Mouse (Mus musculus) testis, adult 2 months (tissue): ENCODE results near the gene Slc5a6. TPM values are rescaled to one million over a fixed set of nuclear protein-coding genes. Genes with fewer than 3 reads are reported as not detected.

Experiments
- H3K27ac ChIP-seq: fragments of 200-500 bp; 2 replicates; pipeline ENCODE4 v1.5.1; 2012; ENCODE audit warnings: low read depth, low read length; ENCODE audit not compliant: control insufficient read depth, insufficient read depth
- H3K27me3 ChIP-seq: fragments of 200-500 bp; 2 replicates; pipeline ENCODE4 v1.6.1; 2012; ENCODE audit warnings: mild to moderate bottlenecking, low read length, moderate library complexity; ENCODE audit not compliant: control insufficient read depth, insufficient read depth
- H3K36me3 ChIP-seq: fragments of 200-500 bp; 2 replicates; pipeline ENCODE4 v1.6.1; 2012; ENCODE audit warnings: mild to moderate bottlenecking, low read length; ENCODE audit not compliant: control insufficient read depth, insufficient read depth
- H3K4me1 ChIP-seq: fragments of 200-500 bp; 2 replicates; pipeline ENCODE4 v1.6.1; 2012; ENCODE audit warnings: low read length; ENCODE audit not compliant: control insufficient read depth, insufficient read depth
- H3K4me3 ChIP-seq: fragments of 200-500 bp; 2 replicates; pipeline ENCODE4 v1.5.1; 2012; ENCODE audit warnings: low read depth, mild to moderate bottlenecking, low read length, moderate library complexity, mixed read lengths; ENCODE audit not compliant: control insufficient read depth
- CTCF ChIP-seq: fragments of 200-500 bp; IDR thresholded peaks from 2 replicates; pipeline ENCODE4 v1.5.1; 2012; ENCODE audit warnings: low read depth, mild to moderate bottlenecking, inconsistent platforms, low read length, moderate library complexity; ENCODE audit not compliant: control insufficient read depth, insufficient read depth, insufficient replicate concordance
- POLR2A ChIP-seq: fragments of 200-500 bp; IDR thresholded peaks from 2 replicates; pipeline ENCODE4 v1.6.1; 2012; ENCODE audit warnings: low read depth, mild to moderate bottlenecking, inconsistent platforms, low read length, moderate library complexity; ENCODE audit not compliant: control insufficient read depth
- polyA plus RNA-seq: library from polyadenylated mRNA; depleted of rRNA; stranded (reverse); fragments of >200 nt; gene quantifications from 2 replicates; pipeline ENCODE4 v1.2.3, GENCODE M21; 2012

Slc5a6 gene
- polyA plus RNA-seq, 1 experiment: 5.4 TPM

DNA sequence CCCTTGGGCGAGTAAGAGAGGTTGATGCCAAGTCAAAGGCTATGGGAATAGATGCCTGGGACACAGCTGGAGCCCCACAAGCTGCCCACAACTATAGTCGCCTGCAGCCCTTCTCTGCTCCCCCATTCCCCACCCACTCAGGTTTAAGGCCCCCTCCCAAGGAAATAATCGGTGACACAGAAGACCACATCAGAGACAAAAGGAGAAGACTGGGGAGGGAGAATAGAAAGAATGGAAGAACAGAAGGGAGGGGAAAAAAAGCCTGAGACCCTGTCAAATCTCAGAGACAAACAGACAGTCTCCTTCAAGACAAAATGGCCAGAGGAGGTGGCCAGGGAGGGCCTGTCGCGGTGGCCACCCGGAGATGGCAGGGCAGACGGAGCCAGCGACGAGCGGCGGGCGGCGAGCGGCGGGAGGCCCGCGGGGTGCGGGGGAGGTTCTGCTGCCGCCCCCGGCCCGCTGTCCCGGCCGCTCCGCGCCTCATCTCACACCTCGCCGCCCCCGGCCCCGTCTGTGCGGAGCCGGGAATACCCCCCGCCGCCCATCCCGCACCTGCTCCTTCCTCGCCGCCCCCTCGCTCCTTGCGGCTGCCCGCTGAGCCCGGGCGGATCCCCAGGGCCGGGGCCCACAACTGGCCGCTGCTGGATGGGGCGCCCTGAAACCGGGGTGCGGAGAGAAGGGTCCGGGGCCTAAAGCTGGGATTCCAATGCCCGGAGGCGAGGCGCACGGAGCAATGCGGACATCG lies 43.7 kb upstream of the Slc5a6 start:
- no peak overlapping the region for H3K27ac ChIP-seq
- H3K36me3 ChIP-seq: no peaks in the 10 kb centered on the region
- H3K4me1 ChIP-seq: peaks cover 32% of the 10 kb centered on the region
- TF ChIP-seq CTCF: no peak
- TF ChIP-seq POLR2A: no peak
- H3K27me3 ChIP-seq: peaks cover 5% of the 10 kb centered on the region; the same call in 1 of the 2 replicates
- peak overlapping the region; percentile 41 for H3K4me3 ChIP-seq

DNA sequence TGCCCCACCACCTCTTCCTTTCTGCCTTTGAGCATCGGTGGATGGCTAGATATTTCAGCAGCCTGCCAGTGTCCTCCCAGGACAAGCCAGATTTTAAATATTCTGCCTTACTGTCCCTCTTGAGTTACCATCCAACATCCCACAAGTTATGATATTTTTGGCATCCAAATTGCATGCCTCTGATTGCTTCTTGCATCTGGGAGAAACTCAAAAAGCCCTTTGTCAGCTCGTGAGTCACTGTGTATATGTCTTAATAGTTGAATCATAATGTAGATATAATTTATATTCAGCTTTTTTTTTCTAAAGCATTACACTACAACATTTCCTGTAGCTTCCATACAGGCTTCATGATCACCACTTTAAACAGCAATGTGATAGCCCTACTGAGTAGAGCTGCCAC lies 38.4 kb upstream of the Slc5a6 start:
- Histone ChIP-seq H3K4me3 (no peak overlapping the region), H3K27ac (no peak overlapping the region), H3K36me3 (no peaks in the 10 kb centered on the region), H3K27me3 (no peaks in the 10 kb centered on the region), H3K4me1 (no peaks in the 10 kb centered on the region; the same call in 1 of the 2 replicates)
- TF ChIP-seq CTCF (no peak), POLR2A (no peak)

DNA sequence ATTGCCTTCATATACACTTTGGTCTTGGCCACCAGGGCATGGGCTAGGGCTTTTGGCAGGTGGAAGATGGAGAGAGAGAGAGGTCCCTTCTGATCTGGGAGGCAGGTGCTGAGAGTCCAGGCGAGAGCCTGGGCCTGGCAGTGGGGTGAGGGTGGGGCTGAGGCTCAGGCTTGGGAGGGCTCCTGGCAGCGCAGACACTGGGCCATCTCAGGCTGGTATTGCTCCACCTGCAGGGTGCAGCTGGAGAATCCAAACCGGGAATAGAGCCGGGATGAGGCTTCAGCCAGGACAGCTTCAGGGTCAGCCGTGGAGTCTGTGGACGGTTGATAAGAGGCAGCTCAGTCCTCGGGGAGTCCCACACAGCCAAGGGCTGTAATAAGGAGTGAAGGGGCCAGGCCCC lies 37.9 kb upstream of the Slc5a6 start:
- no peaks in the 10 kb centered on the region for H3K4me1 ChIP-seq
- H3K4me3 ChIP-seq: no peak overlapping the region
- no peak overlapping the region for H3K27ac ChIP-seq
- TF ChIP-seq POLR2A (no peak), CTCF (no peak)
- H3K36me3 ChIP-seq: no peaks in the 10 kb centered on the region
- no peaks in the 10 kb centered on the region for H3K27me3 ChIP-seq

DNA sequence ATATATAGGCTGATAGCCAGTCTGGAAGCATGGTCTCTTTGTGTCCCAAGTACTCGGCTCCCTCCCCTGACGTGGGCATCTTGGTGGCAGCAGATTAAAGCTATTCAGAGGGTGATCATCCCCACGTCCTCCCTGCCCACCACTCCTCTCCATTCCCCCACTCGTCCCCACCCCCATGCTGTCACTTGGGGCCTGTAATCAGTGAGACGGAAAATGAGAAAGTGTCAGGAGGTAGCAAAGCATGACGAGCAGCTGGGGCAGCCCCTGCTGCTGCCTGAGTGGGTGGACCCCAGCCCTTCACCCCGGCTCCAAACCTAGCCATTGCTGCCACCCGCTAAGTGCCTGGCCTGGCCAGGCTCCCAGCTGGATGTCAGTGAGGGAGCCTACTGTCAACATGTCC lies 35.2 kb upstream of the Slc5a6 start:
- Histone ChIP-seq H3K4me1 (no peaks in the 10 kb centered on the region; the same call in 1 of the 2 replicates), H3K4me3 (no peak overlapping the region), H3K36me3 (no peaks in the 10 kb centered on the region), H3K27me3 (no peaks in the 10 kb centered on the region), H3K27ac (no peak overlapping the region)
- no peak for TF ChIP-seq POLR2A
- TF ChIP-seq CTCF: no peak

DNA sequence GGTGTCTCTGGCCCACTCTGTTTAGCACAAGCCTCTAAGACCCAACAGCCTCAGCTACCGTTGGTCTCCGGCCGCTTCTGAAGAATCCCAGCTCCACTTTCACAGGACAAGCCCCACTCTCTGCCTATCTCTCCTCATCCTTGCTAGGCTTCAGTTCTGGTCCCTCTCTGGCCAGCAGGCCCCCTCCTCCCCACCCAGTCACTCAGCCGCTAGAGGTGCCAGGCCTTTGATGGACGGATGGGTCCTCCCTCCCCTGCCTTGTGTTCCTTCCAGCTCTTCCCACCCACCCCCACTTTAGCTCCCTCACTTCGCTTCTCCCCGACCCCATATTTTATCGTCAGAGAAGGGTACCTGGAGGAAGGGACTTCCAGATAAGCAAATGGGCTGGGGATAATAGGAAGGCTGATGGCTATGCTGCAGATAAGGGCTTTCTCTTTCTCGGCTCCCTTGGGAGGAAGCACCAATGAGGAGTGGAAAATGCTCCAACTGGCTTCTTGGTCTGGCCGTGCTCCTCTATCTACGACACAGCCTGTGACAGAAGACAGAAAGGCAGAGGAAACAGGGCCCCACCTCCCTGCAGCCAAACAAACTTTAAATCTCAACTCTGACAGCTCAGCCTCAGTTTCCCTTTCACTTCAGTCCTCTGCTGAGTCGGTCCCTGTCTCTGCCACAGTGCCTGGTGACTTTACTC lies 34.4 kb upstream of the Slc5a6 start:
- H3K4me3 ChIP-seq: no peak overlapping the region

DNA sequence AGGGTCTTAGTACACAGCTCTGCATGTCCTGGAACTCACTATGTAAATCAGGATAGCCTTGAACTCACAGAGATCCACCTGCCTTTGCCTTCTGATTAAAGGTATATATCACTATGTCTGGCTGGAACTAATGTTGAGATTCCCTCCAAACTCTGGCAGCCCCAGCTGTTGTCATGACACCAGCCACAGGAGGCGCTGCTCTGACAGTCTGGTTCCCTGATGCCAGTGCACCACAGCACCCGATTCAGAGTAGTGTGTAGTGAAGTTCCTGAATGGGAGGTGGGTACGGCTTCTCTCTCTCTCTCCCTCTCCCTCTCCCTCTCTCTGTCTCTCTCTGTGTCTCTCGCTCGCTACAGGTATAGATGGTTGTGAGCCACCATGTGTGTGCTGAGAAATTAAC lies 33.6 kb upstream of the Slc5a6 start:
- Histone ChIP-seq H3K27ac (no peak overlapping the region), H3K36me3 (no peaks in the 10 kb centered on the region), H3K27me3 (no peaks in the 10 kb centered on the region), H3K4me1 (no peaks in the 10 kb centered on the region; the same call in 1 of the 2 replicates), H3K4me3 (no peak overlapping the region)
- TF ChIP-seq POLR2A (no peak), CTCF (peak; percentile 55; the same call in 1 of the 2 replicates)

More for the DNA sequence above, 34.4 kb upstream of the Slc5a6 start:
- Histone ChIP-seq H3K27me3 (no peaks in the 10 kb centered on the region), H3K27ac (no peak overlapping the region), H3K36me3 (no peaks in the 10 kb centered on the region), H3K4me1 (no peaks in the 10 kb centered on the region; the same call in 1 of the 2 replicates)
- TF ChIP-seq CTCF (no peak), POLR2A (no peak)

DNA sequence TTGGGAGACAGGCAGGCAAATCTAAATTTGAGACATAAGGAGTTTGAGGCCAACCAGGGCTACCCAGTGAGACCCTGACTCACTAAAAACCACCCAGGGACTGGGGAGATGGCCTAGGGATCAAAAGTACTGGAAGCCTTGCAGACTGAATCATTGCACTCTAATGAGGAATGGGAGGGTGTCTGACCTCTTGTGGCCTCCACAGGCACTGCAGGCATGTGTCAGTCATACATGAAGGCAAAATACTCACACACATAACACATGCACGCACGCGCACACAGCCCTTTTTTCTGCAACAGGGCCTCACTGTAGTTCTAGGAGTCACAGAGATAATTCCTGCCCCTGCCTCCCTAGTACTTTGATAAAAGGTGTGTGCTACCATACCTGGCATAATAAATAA lies 32.7 kb upstream of the Slc5a6 start:
- no peaks in the 10 kb centered on the region for H3K27me3 ChIP-seq
- H3K27ac ChIP-seq: no peak overlapping the region
- H3K4me3 ChIP-seq: no peak overlapping the region
- no peaks in the 10 kb centered on the region for H3K36me3 ChIP-seq
- peak; percentile 62; the same call in 1 of the 2 replicates for TF ChIP-seq CTCF
- TF ChIP-seq POLR2A: no peak
- H3K4me1 ChIP-seq: peaks cover 2% of the 10 kb centered on the region
